Mouse (Mus musculus): ENCODE measurements around the gene Plin3.

DNA sequence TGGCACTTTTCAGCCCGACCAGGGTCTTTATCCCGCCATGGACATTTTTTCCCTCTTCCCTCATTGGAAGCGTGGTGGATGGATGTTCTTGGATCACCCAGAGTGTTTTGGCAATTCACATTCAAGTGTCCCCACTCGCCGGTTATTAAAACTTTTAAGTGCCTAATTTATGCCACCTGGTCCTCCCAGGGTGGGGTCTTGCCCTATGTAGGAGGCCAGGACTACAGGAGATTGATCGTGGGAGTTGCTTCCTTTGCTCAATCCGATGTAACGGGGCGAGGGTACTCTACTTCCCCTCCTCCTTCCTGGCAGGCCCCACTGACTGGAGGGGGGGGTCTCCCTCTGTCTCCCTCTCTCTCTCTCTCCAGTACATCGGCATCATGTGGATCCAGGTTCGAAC lies 12.0 kb upstream of the Plin3 start:
- TF ChIP-seq CTCF (IDR thresholded peaks at IDR 0.05; ENCODE audit: borderline replicate concordance, control insufficient read depth, extremely low read depth, insufficient read depth, low read length, poor library complexity) = no peak
- TF ChIP-seq POLR2A (IDR thresholded peaks at IDR 0.05; ENCODE audit: control insufficient read depth, extremely low read depth, insufficient read depth, low read length, poor library complexity) = no peak
